Mouse (Mus musculus) lung, postnatal 36 days (tissue): ENCODE results near the gene Moxd1.
A peak's percentile ranks its signal among the peaks of the same experiment; 100 is the strongest.
"Not testable (repeated sequence)": the region's sequence is repeated elsewhere in the genome, so short reads cannot be mapped to it uniquely, and the experiment has no call there.

ENCODE experiments used
- DNase-seq: peaks from one replicate; pipeline ENCODE4 v3.0.0; 2022; ENCODE audit warnings: mixed read lengths

The Moxd1 gene

DNA sequence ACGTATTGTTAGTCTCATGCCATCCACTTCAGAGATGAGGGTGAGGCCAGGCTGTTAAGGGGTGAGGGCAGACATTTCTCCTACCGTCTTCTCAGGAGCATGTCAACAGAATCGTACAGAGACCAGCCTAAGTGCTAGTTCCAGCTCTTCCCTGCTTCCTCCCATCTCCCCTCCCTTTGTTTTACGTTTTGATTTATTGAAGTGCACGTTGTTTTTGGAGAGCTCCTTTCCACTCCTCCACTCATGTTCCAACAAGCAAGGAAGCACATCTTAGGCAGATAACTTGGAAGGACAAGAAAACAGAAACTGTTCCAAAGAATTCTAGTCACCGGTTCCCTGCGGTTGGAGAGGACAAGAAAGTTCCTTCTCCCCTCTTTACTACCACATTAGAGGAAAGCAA, 52.9 kb downstream of the Moxd1 start:
- DNase-seq, result no peak

DNA sequence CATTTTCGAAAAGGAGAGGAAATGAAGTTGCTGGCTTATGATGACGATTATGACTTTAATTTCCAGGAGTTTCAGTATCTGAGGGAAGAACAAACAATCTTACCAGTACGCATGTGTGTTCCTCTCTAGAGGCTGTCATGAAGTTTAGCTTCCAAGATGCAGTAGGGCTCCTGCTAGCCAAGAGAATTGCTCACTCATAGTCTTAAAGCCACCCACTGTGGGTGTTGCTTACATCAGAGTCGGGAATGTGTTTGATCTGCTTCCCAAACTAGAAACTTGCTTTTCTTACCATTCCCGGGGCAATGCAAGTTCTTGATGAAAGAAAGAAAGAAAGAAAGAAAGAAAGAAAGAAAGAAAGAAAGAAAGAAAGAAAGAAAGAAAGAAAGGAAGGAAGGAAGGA, 59.3 kb downstream of the Moxd1 start:
- no peak for DNase-seq

DNA sequence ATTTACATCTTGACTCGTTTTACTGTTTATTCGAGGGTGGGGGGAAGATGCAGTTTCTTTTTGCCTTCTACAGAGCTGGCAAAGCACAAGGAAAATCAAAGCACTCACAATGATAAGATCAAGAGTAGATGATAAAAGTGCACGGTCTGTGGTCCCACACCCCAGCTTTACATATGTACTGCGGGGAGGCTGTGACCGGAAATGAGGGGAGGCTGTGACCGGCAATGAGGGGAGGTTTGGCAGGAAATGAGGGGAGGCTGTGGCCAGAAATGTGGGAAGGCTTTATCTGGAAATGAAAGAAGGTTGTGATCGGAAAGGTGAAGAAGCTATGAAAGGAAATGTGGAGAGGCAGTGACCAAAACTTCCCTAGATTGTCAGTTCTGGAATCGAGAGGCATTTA, 68.3 kb downstream of the Moxd1 start:
- DNase-seq, result no peak

DNA sequence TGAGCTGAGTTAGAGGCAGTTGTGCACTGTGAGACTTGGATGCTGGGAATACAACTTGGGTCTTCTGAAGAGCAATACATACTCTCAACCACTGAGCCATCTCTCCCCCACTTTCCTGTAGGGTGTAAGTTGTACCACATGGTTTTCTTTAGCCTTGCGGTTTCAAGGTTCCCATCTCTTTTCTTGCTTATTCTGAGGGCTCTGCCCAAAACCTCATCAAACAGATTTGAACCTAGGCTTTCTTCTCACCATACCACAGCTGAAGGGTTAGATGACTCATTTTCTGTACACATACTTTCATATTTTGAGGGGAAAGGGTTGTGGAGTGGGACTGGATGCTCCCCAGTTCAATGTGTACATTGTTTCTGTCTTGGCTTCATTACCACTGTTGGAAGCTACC, 69.4 kb downstream of the Moxd1 start:
- DNase-seq, result no peak

GRCm38 (mm10) chr10:24296608-24297007, 73.3 kb downstream of the Moxd1 start:
- no peak for DNase-seq

GRCm38 (mm10) chr10:24297792-24298191, 74.5 kb downstream of the Moxd1 start:
- DNase-seq, result peak; percentile 67

DNA sequence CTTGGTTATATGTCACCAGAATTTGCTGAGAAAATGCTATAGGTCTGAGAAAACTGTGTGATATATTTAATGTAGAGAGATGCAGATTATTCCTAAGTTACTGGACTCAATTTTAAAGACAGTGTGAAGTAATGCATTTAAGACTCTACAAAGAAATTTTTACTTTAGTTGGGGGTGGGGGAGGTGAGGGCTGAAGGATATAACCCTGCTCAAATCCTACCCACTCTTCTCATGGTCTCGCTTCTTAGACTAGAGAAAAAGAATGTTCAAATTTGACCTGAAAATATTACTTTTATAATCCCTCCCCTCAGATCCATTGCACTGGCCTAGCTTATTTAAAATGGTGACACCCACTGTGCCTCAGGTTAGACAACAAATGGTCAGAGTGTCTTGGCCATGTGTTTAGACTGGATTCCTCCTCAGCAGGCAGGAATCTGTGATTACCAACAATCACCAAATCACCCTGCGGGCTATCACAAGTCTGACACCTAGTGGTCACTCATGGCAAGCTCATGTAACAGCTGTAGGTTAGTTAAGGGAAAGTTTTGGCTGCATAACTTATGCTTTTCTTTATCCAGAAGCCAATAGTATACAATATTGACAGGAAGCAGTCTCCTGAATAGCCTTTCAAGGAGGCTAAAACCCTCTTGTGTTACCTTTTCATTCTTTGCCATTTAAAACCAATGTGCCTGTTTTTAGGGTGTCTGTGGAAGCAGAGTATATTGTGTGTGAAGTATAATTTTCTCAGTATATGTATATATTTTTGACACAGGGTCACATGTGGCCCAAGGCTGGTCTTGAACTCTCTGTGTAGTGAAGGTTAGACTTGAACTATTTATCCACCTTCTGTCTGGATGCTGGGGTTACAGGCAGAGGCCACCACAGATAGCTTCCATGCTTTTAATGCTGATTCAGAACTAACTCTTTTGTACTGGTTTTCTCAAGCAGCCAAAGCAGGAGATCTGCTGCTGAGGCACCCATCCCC, 75.2 kb downstream of the Moxd1 start:
- DNase-seq, result peak; percentile 80

DNA sequence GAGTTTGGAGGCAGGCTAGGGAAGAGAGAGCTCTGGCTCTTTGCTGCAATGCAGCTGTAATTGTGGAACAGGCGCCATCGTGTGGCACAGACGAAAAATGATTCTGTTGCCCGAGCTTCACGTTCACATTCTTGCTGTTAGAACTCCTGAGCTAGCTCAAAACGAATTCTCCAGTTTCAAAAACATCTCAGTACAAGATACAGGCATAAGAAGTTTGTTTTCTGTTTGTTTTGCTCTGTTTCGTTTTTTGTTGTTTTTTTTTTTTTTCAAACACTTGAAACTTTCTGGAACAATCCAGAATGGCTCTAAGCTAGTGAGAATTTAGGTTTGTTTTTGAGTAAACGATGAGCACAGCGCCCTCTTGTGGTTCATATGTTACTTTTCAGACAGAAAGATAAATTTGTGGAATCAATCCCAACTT, 88.9 kb downstream of the Moxd1 start:
- DNase-seq, result peak; percentile 87

GRCm38 (mm10) chr10:24317126-24317836, 94.0 kb downstream of the Moxd1 start:
- peak; percentile 80 for DNase-seq

GRCm38 (mm10) chr10:24320326-24320725, 97.0 kb downstream of the Moxd1 start:
- no peak for DNase-seq

DNA sequence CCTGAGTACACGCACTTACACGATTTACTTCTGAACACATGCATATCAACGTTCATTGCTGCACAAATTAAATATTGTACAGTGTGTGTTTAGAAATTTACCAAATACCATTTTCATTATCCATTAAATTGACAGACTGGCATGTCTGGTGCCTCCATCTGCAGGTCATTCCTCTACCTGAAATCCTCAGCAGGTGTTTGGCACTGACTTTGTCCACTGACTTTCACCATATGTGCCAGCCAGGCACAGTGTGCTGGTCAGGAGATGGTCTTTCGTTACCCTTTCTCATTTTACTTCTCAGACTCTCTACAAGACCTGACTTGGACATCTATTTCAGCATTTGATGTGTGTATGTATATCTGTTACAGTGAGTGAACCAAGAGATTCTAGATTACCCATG, 99.7 kb downstream of the Moxd1 start:
- no peak for DNase-seq

- not testable (repeated sequence) for DNase-seq
These were observed 103.9 kb downstream of the Moxd1 start for GRCm38 (mm10) chr10:24327265-24327664.

DNA sequence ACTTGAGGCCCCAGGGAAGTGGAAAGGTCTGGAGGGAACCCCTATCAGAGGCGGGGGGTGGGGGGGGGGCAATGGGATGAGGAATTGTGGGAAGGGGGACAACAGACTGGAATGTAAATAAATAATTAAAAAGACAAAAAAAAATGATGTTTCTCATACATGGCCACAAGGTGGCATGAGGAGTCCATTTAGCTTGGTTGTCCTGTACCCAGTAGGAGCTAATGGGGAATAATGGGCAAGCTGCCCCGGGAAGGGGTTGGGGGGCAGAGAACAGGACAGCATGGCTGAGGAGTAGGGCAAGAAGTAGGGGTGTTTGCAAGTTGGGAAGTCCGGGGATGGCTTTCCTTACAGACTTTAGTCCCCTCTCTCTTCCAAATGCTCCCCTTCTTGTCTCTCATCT, 109.5 kb downstream of the Moxd1 start:
- no peak for DNase-seq

DNA sequence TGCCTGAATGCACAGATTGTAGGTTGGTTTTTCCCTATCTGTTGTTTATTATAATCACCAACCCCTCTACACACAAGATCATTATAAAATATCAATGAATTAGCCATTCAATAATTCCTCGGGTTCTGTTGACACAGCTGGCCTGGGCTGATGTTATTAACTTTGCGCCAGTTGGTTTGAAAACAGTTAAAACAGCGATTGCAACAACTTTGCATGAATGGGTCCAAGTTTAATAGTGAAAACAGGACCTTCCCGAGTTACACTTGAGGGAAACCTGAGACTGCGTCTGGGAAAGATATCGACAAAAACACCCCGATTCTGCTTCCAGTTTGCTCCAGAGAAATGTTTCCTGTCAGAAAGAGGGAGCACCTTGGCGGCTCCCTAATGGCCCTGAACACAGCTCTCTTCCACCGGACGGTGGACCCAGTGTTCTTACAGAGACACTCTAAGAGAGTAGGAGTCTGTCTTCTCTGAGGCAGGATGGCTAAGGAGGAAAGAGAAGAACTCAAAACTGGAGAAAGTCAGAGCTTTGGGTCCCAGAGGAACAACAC, 116.4 kb downstream of the Moxd1 start:
- no peak for DNase-seq

- DNase-seq, result no peak
These were observed 117.4 kb downstream of the Moxd1 start for GRCm38 (mm10) chr10:24340551-24341213.

DNA sequence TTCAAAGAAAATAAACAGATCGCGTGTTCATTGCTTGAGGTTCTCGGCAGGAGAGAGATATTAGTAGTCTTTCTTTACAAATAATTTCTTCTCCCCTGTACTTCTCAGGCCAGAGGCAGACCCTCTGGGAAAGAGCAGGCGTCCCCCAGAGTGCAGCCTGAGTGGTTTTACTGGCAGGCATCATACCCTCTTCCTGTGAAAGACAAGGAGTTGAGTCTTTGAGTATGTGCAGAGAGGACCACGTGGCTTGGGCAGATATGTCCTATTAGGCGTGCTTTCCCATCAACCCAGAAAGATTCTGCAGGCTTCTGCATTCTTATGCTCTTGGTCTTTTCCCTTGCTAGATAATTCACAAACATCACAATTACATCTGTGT, 117.9 kb downstream of the Moxd1 start:
- no peak for DNase-seq

DNA sequence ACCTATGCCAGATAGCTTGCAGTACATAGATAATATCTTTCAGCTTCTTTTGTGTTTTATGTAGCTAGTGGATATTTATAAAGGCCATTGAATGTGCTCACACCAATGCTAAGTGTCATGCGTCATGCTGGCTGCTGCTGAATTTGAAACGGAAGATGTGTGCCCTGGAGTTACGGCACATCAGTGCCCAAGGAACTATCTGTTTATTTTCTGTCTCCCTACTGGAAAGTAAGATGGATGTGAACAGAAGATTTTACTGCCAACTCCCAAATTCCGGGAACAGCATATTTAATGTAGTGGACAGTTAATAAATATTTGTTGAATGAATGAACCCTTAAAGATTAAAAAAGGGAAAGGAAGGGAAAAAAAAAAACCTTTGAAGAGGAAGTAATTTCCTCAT, 119.8 kb downstream of the Moxd1 start:
- peak; percentile 32 for DNase-seq
